Mouse (Mus musculus) liver, adult (tissue): ENCODE measurements around the gene Stk17b.

Experiments
- GATA4 ChIP-seq: IDR thresholded peaks from 2 replicates; pipeline ENCODE4 v1.6.1; 2014; ENCODE audit warnings: mild to moderate bottlenecking, low read length; ENCODE audit not compliant: insufficient replicate concordance

Stk17b gene

GRCm38 (mm10) chr1:53757316-53757715 is 27.7 kb downstream of the Stk17b start:
- TF ChIP-seq GATA4 = no peak

- TF ChIP-seq GATA4 = no peak
These were observed 33.9 kb downstream of the Stk17b start for GRCm38 (mm10) chr1:53751144-53751543.

GRCm38 (mm10) chr1:53748571-53748970 is 36.5 kb downstream of the Stk17b start:
- no peak for TF ChIP-seq GATA4

GRCm38 (mm10) chr1:53746001-53746400 is 39.0 kb downstream of the Stk17b start:
- no peak for TF ChIP-seq GATA4

GRCm38 (mm10) chr1:53741742-53742458 is 43.1 kb downstream of the Stk17b start:
- no peak for TF ChIP-seq GATA4

- no peak for TF ChIP-seq GATA4
These were observed 44.2 kb downstream of the Stk17b start for GRCm38 (mm10) chr1:53740777-53741336.

- TF ChIP-seq GATA4 = no peak
These were observed 48.4 kb downstream of the Stk17b start for GRCm38 (mm10) chr1:53736583-53736982.

- no peak for TF ChIP-seq GATA4
These were observed 56.4 kb downstream of the Stk17b start for GRCm38 (mm10) chr1:53728489-53729225.

- no peak for TF ChIP-seq GATA4
These were observed 58.1 kb downstream of the Stk17b start for GRCm38 (mm10) chr1:53726883-53727282.

- no peak for TF ChIP-seq GATA4
These were observed 63.7 kb downstream of the Stk17b start for GRCm38 (mm10) chr1:53721353-53721752.

GRCm38 (mm10) chr1:53720601-53721351 is 64.2 kb downstream of the Stk17b start:
- TF ChIP-seq GATA4 = no peak

- TF ChIP-seq GATA4 = no peak
These were observed 69.0 kb downstream of the Stk17b start for GRCm38 (mm10) chr1:53715966-53716515.

GRCm38 (mm10) chr1:53715446-53715845 is 69.6 kb downstream of the Stk17b start:
- TF ChIP-seq GATA4 = no peak

GRCm38 (mm10) chr1:53711069-53711468 is 74.0 kb downstream of the Stk17b start:
- TF ChIP-seq GATA4 = no peak
